Mouse (Mus musculus) small intestine, adult 2 months (tissue): ENCODE results near the gene Lipc.

Experiments used
- CTCF ChIP-seq: fragments of 200-500 bp; IDR thresholded peaks from 2 replicates; pipeline ENCODE4 v1.5.1; 2012; ENCODE audit warnings: low read depth, mild to moderate bottlenecking, control low read depth, inconsistent platforms, low read length, moderate library complexity, mixed read lengths; ENCODE audit not compliant: insufficient replicate concordance, insufficient read length; ENCODE audit errors: extremely low read depth
- POLR2A ChIP-seq: fragments of 200-500 bp; IDR thresholded peaks from 2 replicates; pipeline ENCODE4 v1.6.1; 2012; ENCODE audit warnings: low read depth, mild to moderate bottlenecking, control low read depth, inconsistent platforms, low read length, moderate library complexity

DNA sequence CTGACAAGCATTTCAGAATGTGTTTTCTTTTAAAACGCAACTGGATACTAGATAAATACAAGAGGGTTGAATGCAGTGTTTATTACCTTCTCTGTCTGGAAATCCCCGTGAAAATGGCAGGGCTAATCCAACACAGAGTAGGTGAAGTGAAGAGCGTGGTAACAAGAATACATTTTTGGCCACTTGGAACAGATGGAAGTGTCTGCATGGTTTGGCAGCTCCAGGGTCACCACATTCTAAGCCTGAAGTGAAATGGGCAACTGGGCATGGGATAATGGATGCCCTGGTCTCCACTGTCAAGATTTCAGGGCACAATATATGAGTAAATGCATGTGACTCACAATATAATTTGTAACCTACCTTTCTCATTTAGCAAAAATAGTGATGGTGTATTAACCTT is 169.8 kb downstream of the Lipc start:
- TF ChIP-seq CTCF (no peak), POLR2A (no peak)
